Mouse (Mus musculus) A20 (cell line): ENCODE measurements at regions not wholly inside any gene's neighbourhood (a gene's known extent, or its start where the extent isn't known, plus 50 kb on each side); places are given as distances from the start of the nearest gene placed in this dataset.

ENCODE experiments used
- DNase-seq: peaks from one replicate; pipeline ENCODE4 v3.0.0-alpha.2; 2011; ENCODE audit warnings: low read depth, low spot score

DNA sequence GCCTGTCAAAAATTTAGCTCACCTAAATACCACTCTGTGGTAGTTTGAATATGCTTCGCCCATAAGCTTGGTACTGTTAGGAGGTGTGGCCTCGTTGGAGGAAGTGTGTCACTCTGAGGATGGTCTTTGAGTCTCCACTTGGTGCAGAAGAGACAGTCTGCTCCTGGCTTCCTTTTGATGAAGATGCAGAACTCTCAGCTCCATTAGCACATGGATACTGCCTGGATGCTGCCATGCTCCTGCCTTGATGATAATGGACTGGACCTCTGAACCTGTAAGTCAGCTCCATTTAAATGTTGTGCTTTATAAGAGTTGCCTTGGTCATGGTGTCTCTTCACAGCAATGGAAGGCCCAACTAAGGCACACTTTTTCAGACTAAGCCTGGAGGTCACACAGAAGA is 56.9 kb upstream of the Pik3r1 start:
- DNase-seq, result no peak

DNA sequence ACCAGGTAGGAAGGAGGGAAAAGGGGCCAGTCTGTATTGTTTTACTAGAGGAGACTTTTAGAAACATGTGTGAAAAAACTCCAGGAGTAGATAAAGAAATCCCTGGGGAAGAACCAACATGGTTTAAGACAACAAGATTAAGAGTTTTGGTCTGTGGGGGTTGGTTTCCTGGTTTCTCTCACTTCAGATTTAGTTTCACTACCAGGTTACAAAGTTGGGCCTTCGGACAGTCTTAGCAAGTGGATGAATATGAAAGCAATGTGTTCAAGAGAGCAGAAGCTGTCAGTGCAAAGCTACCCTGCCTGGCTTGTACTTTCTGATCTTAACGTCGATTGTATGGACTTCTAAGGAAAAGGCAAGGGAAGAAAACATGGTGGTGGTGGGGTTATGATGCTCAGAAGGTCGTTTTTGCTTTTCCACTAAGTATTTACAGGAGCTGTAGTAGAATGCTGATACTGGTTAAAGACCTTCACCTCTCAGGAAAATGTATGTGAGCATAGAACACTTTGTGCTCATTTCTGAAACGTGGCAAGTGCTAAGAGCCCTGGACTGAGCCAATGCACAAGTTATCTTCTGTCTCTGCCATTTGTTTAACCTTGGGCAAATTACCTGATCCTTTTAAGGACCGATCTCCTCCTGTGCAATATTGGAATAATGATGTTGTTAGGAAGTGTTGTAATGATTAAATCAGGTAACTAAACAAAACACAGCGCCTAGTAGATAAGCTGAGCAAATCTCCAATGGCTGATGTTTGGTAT is 64.0 kb upstream of the Pik3r1 start:
- no peak for DNase-seq

GRCm38 (mm10) chr13:101834546-101834945 is 66.5 kb upstream of the Pik3r1 start:
- no peak for DNase-seq

- no peak for DNase-seq
Measured at GRCm38 (mm10) chr13:101836992-101837391, 69.0 kb upstream of the Pik3r1 start.

- DNase-seq, result no peak
Measured at GRCm38 (mm10) chr13:101844461-101845440, 76.7 kb upstream of the Pik3r1 start.

GRCm38 (mm10) chr13:101846016-101846415 is 78.0 kb upstream of the Pik3r1 start:
- DNase-seq, result no peak

DNA sequence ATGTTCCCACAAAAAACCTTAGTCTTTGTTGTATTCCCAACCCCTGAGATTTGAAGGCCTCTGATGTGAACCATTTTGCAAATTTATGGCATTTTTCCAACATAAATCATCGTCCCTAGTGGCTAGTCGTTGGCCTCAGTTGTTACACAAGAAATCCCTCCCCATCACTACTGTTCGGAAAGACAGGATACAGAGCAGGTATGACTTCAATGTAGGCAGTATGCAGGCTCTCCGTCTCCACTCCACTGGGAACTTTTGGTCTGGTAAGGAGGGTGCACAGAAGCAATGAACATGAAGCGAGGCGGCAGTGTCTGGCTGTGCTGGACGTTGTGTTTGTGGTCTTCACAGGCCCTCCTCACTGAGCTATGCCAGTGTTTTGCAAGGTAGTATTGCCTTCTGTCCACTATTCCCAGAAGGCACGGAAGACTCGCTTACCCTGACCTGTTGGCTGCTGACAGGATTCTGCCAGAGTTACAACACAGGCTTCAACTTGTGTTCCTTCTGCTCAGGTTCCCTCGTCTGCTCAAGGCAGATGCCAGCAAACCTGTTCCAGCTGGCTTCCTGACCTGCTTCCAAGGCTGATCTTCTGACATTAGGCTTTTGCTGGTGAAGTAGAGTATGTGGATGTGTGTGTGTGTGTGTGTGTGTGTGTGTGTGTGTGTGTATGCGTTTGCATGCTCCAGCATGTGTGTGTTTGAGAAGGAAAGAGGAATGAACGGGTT is 80.0 kb upstream of the Pik3r1 start:
- no peak for DNase-seq

DNA sequence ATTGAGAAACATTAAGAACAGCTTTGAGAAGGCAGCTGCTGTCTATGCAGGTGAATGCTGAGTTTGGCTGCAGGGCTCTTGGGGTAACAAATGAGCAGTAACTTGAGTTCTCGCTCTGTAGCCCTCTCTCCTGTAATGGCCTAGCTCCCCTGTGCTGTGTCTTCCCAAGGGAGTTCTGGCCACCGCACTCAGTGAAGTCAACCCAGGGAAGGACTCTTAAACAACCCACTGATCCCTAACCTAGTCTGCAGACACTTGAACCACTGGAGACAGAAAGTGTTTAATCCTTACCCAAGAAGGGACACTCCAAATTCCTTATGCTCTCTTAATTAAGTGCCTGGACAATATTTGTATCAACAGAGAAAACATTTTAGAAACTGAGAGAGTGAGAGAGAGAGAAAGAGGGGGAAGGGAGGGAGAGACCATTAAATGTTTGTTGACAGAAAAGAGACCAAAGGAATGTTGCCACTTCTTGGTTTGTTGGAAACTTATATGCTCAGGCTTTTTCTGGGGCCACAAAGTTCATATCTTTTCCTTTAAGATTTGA is 80.7 kb upstream of the Pik3r1 start:
- DNase-seq, result no peak

GRCm38 (mm10) chr13:101849416-101849815 is 81.4 kb upstream of the Pik3r1 start:
- DNase-seq, result no peak

GRCm38 (mm10) chr13:101851329-101851728 is 83.3 kb upstream of the Pik3r1 start:
- no peak for DNase-seq

GRCm38 (mm10) chr13:101852960-101853359 is 84.9 kb upstream of the Pik3r1 start:
- DNase-seq, result no peak

- no peak for DNase-seq
Measured at GRCm38 (mm10) chr13:101855141-101855540, 87.1 kb upstream of the Pik3r1 start.

GRCm38 (mm10) chr13:101860704-101861103 is 92.7 kb upstream of the Pik3r1 start:
- DNase-seq, result peak; percentile 76

GRCm38 (mm10) chr13:101862011-101862410 is 94.0 kb upstream of the Pik3r1 start:
- DNase-seq, result peak; percentile 5

DNA sequence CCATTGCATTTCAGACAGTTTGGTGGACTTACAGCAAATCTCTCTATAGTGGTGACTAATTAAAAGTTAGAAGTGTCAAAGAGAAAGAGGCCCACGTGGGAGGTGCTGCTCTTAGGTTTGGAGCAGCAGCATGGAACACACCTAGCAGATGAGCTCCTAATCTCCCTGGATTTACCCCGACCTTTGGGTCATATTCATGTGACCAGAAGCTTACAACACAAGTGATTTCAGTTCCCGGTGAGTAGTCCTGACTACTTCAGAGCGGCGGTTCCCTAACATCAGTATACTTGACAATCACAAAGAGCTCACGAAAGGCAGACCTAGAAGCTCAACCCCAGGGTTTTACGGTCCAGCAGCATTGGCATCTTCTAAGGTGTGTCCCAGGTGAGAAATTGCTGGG is 95.0 kb upstream of the Pik3r1 start:
- no peak for DNase-seq

DNA sequence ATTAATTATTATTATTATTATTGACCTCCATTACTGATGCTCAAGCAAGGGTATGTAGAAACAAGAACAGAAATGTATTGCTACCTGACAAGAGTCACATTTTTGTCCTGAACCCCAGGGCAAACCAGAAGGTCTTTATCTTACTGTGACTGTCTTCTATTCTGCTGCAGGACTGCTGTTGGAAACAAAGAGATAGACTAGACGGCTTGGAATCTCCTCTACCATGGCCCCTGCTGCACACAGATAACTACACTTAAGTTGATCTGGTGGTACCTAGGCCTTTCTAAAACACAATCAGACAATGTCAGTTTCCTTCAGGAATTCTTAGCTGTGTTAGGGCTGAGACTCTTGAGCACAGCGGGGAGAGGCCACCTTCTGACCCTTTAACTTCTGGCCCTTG is 95.6 kb upstream of the Pik3r1 start:
- no peak for DNase-seq

- peak; percentile 88 for DNase-seq
Measured at GRCm38 (mm10) chr13:101866843-101867242, 98.8 kb upstream of the Pik3r1 start.

GRCm38 (mm10) chr13:101874761-101875160 is 106.7 kb upstream of the Pik3r1 start:
- DNase-seq, result no peak

DNA sequence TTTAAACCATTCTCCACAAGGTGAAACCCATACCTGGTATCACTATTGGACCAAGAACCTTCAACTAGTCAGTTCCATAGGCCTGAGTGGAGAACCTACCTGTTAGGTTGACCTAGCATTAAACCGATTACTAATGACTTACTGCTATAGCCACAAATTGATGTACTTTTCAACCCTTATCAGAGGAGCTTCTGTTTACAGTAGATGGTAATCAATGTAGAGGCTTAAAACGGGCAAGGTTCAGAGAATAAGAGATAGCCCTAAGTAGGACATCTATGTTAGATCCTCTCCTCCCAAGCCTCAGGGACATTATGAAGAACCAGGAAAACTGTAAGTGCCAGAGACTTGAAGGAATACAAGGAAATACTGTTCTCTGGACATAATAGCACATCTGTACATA is 108.1 kb upstream of the Pik3r1 start:
- DNase-seq, result no peak

DNA sequence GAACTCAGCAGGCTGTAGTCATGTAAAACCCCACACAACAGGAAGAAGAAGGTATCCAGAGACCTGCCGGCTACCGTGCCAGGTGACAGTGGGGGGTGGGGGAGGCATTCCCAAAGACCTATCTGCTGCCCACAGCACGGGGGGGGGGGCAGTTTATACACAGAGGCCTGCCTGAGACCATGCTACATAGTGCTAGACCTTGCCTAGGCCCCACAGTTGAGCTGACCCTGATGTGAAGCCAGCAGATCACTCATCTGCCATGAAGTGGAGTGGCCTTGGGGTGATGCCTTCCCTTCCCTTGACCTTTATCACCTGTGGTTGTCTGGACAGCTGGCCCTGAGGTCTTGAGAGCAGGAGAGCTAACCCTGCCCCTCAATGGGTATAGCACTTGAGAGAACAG is 108.6 kb upstream of the Pik3r1 start:
- DNase-seq, result no peak

GRCm38 (mm10) chr13:101878168-101878567 is 110.2 kb upstream of the Pik3r1 start:
- peak; percentile 19 for DNase-seq
